Mouse (Mus musculus): ENCODE measurements around the gene Ash1l.
"Not testable (repeated sequence)": the region's sequence is repeated elsewhere in the genome, so short reads cannot be mapped to it uniquely, and the experiment has no call there.

Ash1l gene

GRCm38 (mm10) chr3:88963211-88963610 lies 12.8 kb downstream of the Ash1l start:
- DNase-seq (ENCODE audit: low spot score): not testable (repeated sequence)

- DNase-seq (ENCODE audit: low spot score): no peak
These were observed 24.6 kb downstream of the Ash1l start for GRCm38 (mm10) chr3:88975012-88975411.

GRCm38 (mm10) chr3:88981206-88982010 lies 31.0 kb downstream of the Ash1l start:
- DNase-seq (ENCODE audit: low spot score): no peak

- no peak for DNase-seq (ENCODE audit: low spot score)
These were observed 33.5 kb downstream of the Ash1l start for GRCm38 (mm10) chr3:88983921-88984381.

- DNase-seq (ENCODE audit: low spot score): no peak
These were observed 42.4 kb downstream of the Ash1l start for GRCm38 (mm10) chr3:88992793-88993192.

GRCm38 (mm10) chr3:89001536-89001935 lies 51.1 kb downstream of the Ash1l start:
- no peak for DNase-seq (ENCODE audit: low spot score)

- DNase-seq (ENCODE audit: low spot score): not testable (repeated sequence)
These were observed 80.5 kb downstream of the Ash1l start for GRCm38 (mm10) chr3:89030896-89031295.

GRCm38 (mm10) chr3:89043359-89043758 lies 92.9 kb downstream of the Ash1l start:
- DNase-seq (ENCODE audit: low spot score): no peak

- no peak for DNase-seq (ENCODE audit: low spot score)
These were observed 107.9 kb downstream of the Ash1l start for GRCm38 (mm10) chr3:89058361-89058760.

GRCm38 (mm10) chr3:89058783-89059182 lies 108.4 kb downstream of the Ash1l start:
- DNase-seq (ENCODE audit: low spot score): peak; percentile 27

- DNase-seq (ENCODE audit: low spot score): no peak
These were observed 111.3 kb downstream of the Ash1l start for GRCm38 (mm10) chr3:89061696-89062095.

- DNase-seq (ENCODE audit: low spot score): no peak
These were observed 116.8 kb downstream of the Ash1l start for GRCm38 (mm10) chr3:89067265-89067664.

- DNase-seq (ENCODE audit: low spot score): no peak
These were observed 127.0 kb downstream of the Ash1l start for GRCm38 (mm10) chr3:89077383-89077782.

- DNase-seq (ENCODE audit: low spot score): not testable (repeated sequence)
These were observed 131.9 kb downstream of the Ash1l start for GRCm38 (mm10) chr3:89082287-89082686.

GRCm38 (mm10) chr3:89084133-89084532 lies 133.7 kb downstream of the Ash1l start:
- DNase-seq (ENCODE audit: low spot score): no peak

GRCm38 (mm10) chr3:89084654-89085190 lies 134.3 kb downstream of the Ash1l start:
- DNase-seq (ENCODE audit: low spot score): no peak

- DNase-seq (ENCODE audit: low spot score): peak; percentile 84
These were observed 137.1 kb downstream of the Ash1l start for GRCm38 (mm10) chr3:89087338-89088110.

- DNase-seq (ENCODE audit: low spot score): no peak
These were observed 138.6 kb downstream of the Ash1l start for GRCm38 (mm10) chr3:89088974-89089373.

- peak; percentile 91 for DNase-seq (ENCODE audit: low spot score)
These were observed 139.6 kb downstream of the Ash1l start for GRCm38 (mm10) chr3:89089882-89090591.

- peak; percentile 68 for DNase-seq (ENCODE audit: low spot score)
These were observed 140.6 kb downstream of the Ash1l start for GRCm38 (mm10) chr3:89090694-89091655.

Measured in c-Kit-positive CD71-positive TER-119-positive erythroid progenitor cells, embryonic 14.5 days (primary cell).